Mouse (Mus musculus) lung, postnatal 36 days (tissue): Measurements from ENCODE around the gene Nploc4.
"Not testable (repeated sequence)": the region's sequence is repeated elsewhere in the genome, so short reads cannot be mapped to it uniquely, and the experiment has no call there.

Experiments
- DNase-seq: peaks from one replicate; pipeline ENCODE4 v3.0.0; 2022; ENCODE audit warnings: mixed read lengths

Gene Nploc4

GRCm38 (mm10) chr11:120442344-120442743, 4.8 kb upstream of the Nploc4 start, which contains the start of gene Tspan10:
Gene Tspan10, plus strand, starts transcription at chr11:120442644.
- DNase-seq, result no peak

DNA sequence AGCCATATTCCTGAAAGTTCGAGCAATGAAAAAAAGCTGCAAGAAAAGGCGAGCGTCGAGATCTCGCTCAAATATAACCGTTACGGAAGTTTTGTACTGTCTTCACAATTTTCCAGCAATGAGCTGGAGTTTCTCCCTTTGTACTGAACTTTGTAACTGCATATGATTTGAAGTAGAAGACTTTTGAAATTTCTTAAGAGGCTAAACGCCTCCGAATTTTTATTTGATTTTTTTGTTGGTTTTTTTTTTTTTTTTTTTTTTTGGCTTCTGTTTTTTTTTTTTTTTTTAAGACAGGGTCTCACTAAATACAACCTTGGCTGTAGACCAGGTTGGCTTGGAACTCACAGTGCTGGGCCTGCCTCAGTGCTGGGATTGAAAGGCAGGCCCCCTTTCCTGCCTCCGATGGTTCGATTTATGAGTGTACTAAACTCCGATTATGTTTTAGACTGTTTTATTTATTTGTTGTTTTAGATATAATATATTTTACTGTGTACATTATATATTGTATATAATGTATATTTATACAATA, 413 bp upstream of the Nploc4 start:
- DNase-seq, result no peak

DNA sequence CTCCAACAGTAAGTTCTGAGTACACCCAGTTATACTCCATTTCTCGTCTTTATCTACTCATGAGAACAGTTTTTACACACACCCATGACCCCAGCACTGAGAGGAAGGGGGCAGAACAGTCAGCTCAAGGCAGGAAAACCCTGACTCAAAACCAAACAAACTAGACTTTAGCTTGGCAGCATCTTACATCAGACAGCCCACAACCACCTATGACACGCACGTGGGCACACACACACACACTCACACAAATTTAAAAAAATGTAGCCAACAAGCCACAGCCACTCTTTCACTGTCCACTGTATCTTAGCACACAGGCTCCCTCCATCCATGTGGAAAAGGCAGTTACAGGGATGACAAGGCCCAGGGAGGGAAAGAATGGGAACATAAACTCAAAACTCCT, 10.8 kb downstream of the Nploc4 start:
- no peak for DNase-seq

DNA sequence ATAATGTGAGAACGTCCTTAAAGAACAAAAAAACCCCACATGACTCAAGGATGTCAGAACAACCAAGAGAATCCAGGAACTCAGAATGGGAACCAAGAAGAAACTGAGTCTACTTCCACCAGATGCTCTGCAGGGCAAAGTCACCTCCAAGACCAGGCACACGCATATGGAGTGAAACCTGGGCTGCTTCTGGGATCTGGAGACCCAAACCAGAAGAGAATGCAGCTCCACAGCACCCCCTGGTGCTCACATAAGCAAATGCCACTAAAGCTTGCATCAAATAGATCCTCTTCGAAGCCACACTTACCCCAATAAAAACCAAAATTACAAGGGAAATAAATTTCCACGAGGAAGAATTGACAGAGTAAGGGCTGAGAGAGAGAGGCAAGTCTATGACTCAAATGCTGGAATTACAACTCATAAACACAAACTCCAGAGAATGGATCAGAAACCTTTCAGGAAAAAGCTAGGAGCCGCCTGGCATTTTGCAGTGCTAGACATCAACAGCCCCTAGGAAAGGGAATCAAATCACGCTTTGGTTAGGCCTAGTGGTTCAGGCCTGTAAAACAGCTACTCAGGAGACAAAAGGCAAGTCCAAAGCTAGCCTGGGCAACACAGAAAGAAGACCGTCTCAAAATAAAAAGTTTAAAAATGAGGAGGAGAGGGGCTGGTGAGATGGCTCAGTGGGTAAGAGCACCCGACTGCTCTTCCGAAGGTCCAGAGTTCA, 13.8 kb downstream of the Nploc4 start:
- DNase-seq, result peak; percentile 67

- no peak for DNase-seq
Observed at GRCm38 (mm10) chr11:120422651-120423568, 14.6 kb downstream of the Nploc4 start.

GRCm38 (mm10) chr11:120418592-120418991, 18.9 kb downstream of the Nploc4 start:
- no peak for DNase-seq

GRCm38 (mm10) chr11:120417852-120418251, 19.7 kb downstream of the Nploc4 start:
- no peak for DNase-seq

- DNase-seq, result not testable (repeated sequence)
Observed at GRCm38 (mm10) chr11:120413621-120414020, 23.9 kb downstream of the Nploc4 start.

DNA sequence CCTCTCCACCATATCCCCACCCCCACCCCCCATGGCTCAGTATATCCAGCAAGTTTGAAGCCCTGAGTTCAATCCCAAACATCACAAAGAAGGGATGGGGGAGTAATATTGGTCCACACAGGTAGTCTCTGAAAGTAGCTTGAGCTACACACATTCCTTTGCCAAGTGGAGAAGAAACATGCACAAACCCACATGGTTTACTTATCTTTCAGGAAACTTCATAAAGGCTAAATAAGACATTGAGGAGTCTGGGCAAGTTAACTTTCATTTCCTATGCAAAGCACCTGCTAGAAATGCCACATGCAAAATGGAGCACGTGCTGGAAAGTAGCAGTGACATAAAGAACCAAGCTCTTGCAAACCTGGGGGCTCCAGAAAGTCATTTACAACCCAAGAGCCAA, 31.1 kb downstream of the Nploc4 start:
- DNase-seq, result no peak

- no peak for DNase-seq
Observed at GRCm38 (mm10) chr11:120405867-120406266, 31.6 kb downstream of the Nploc4 start.

DNA sequence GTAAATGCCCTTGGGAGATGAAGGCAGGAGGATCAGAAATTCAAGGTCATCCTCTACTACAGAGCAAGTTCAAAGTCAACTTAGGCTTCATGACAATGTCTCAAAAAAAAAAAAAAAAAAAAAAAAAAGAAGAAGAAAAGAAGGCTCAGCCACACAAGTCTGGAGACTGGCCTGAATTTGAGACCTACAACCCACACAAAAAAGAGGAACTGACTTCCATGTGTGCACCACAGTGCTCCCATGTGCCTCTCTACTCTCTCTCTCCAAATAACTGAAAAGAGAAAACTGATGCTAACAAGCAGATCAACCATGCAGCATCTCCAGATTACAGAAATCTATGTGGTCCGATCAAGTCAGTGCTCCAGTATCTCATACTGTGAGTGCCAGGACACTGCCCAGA, 32.7 kb downstream of the Nploc4 start:
- DNase-seq, result no peak

GRCm38 (mm10) chr11:120399319-120399718, 38.2 kb downstream of the Nploc4 start:
- DNase-seq, result no peak

GRCm38 (mm10) chr11:120397602-120398001, 39.9 kb downstream of the Nploc4 start:
- no peak for DNase-seq

GRCm38 (mm10) chr11:120395661-120396060, 41.8 kb downstream of the Nploc4 start:
- peak; percentile 20 for DNase-seq

- DNase-seq, result no peak
Observed at GRCm38 (mm10) chr11:120388580-120388979, 48.9 kb downstream of the Nploc4 start.

DNA sequence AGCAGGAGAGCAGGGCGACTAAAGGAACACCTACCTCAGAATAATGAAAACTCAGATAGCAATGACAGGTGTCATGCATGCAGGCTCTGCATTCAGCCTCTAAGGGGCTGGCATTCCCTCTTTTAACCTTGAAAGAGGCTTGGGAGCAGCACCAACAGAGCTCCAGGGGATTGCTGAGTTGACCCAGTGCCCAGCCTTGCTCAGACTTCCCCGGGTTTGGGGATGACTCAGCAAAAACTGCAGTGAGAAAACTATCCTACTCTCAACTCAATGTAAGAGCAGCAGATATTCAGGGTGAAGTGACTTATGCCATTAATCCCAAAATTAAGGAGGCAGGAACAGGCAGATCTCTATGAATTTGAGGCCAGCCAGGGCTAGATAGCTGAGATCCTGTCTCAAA, 50.4 kb downstream of the Nploc4 start:
- DNase-seq, result no peak

- no peak for DNase-seq
Observed at GRCm38 (mm10) chr11:120386632-120387031, 50.9 kb downstream of the Nploc4 start.

DNA sequence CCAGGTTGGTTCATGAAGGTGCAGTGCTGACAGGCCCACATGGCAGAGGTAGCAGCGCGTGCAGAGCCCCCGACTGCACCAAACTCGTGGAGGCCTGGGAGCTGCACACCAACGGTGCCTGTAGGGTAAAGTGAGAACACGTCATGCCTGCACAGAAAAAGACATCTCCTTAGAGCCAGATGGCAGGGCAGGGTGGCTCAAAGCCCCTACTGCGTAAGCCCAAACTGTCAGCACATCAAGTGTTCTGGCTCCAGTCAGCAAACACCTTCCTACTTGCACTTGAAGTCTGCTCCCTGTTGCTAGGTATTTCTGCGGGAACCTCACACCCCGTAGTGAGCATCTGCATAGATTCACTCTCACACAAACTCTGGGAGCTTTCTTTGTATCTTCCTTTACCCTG, 55.0 kb downstream of the Nploc4 start:
- DNase-seq, result no peak

DNA sequence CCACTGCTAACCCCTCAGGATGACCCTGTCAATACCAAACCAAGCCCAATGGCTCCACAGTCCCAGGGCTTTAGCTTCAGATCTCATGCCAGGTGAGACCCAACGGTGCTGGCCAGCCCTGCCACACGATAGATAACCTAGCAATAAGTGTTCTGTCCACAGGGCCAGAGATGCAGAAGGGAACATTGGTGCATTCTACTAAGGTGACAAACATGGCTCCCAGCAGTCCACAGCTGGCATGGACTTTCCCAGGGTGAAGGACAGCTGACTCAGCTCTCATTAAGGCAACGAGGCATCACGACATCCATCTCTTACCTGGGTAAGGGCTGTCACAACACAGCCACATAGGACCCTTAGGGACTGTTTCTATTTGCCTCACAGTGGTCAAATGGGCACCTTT, 56.4 kb downstream of the Nploc4 start:
- DNase-seq, result no peak

- no peak for DNase-seq
Observed at GRCm38 (mm10) chr11:120380271-120380670, 57.2 kb downstream of the Nploc4 start.

DNA sequence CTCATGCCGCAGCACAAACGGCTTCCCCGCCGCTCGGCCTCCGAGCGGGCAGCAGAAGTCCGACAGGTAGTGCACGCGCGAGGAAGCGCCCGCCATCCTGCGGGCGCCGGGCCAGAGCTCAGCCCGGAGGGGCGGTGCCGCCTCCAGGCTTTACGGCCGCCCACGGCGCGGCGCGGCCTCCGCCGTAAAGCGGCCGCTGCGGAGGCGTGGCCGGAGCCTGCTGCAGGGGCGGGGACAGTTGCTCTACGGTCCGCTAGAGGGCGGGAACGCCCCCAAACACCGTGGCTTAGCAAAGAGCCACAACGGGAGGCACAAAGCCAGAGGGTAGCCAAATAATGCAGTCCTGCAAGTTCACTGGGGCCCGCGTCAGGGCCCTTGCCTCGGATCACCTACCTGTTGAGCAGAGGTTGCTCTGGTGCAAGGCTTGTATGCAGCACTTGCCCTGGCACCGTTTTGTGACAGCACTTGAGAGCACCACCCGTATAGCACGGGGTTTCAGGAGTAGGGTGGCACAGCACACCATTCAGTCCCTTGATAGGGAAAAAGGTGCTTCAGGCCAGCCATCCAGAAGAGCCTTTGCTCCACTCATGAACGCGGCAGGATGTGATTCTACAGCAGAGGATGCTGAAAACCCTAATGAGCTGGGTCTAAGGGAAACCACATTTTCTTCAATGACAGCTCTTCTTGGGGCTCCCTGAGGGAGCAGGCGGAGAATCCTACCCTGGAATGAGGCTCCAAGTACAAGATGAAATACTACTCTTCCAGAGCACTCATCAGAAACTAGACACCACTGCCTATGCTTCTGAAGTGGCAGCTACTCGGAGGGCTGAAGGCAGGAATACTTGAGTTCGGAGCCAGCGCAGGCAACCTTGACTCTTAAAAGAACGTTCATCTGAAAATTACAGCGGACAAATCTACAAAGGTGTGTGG, 58.6 kb downstream of the Nploc4 start, which contains the start of gene Faap100:
TSS of gene Faap100 (minus strand) at position 154 of the 930 bp plus-strand sequence.
- peak; percentile 93 for DNase-seq

DNA sequence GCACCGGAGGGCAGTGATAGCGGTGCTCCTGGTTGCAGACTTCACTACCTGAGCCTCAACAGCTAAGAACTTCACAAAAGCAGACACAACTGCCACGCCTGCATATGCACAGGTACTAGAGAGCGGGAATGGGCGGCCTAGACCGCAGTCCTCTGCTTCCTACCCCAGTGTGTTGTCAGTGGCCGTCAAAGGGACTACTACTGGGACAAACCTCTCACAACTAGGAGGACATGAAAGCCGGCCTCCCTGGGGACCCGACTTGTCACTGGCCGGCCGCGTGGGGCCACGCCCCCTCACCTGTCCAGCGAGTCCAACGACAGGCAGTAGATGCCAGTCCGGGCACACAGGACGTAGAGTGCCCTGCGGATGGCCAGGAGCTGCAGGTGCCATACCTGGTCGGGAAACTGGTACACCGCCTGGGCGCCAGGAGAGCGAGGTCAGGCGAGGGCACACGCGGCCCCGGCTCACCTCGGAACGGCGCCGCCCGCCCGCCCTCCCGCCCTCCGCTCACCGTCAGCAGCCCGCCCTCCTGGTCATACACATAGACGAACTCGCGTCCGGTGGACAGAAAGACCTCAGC, 59.4 kb downstream of the Nploc4 start:
- DNase-seq, result peak; percentile 70
